Mouse (Mus musculus) G1E (cell line): ENCODE data around the gene Crim1.

ENCODE experiments used
- CTCF ChIP-seq: IDR thresholded peaks from 2 replicates; pipeline ENCODE4 v1.5.1; 2012; ENCODE audit warnings: low read depth, low read length, inconsistent platforms, mixed read lengths
- GATA1 ChIP-seq: IDR thresholded peaks from 2 replicates; pipeline ENCODE4 v1.6.1; 2012; ENCODE audit warnings: borderline replicate concordance, low read length, inconsistent platforms, mixed read lengths
- GATA2 ChIP-seq: IDR thresholded peaks from 2 replicates; pipeline ENCODE4 v1.6.1; 2012; ENCODE audit warnings: low read depth, low read length, inconsistent platforms, borderline replicate concordance
- POLR2AphosphoS5 ChIP-seq: IDR thresholded peaks from 2 replicates; pipeline ENCODE4 v1.6.1; 2012; ENCODE audit warnings: low read depth, low read length, inconsistent platforms; ENCODE audit not compliant: insufficient replicate concordance
- TAL1 ChIP-seq: conservative IDR thresholded peaks from 2 replicates; pipeline ENCODE4 v1.6.1; 2012; ENCODE audit warnings: low read depth, low read length, inconsistent platforms, mixed read lengths

DNA sequence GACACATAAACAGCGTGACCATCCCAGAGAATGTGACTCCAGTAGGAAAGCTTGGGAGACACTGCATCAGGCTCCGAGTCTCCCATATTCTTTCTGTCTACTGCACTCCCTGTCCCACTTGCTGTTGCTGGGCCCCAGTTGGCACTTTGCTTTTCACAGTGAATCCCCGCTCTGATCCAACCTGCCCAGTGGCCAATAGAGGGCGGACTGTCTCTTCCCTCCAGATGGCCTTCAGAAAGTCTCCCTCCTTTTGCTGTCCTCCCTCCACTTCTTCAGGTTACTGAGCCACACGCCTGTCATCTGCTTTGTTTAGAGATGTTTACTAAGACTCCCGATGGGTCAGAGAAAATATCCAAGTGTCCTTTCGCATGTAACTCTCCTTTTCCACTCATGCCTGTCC, 2.9 kb upstream of the Crim1 start:
- TF ChIP-seq CTCF (peak; percentile 52; the same call in 1 of the 2 replicates), TAL1 (no peak), GATA1 (no peak), POLR2AphosphoS5 (no peak), GATA2 (no peak)
